Mouse (Mus musculus): ENCODE data around the gene Cadps.

Cadps gene

GRCm38 (mm10) chr14:12391167-12391566, 431.7 kb downstream of the Cadps start:
- DNase-seq (ENCODE audit: low spot score in 2 of 2) = no peak

GRCm38 (mm10) chr14:12388806-12389436, 434.0 kb downstream of the Cadps start:
- DNase-seq (ENCODE audit: low spot score in 2 of 2) = no peak

GRCm38 (mm10) chr14:12388192-12388795, 434.6 kb downstream of the Cadps start:
- DNase-seq (ENCODE audit: low spot score in 2 of 2) = no peak

- no peak for DNase-seq (ENCODE audit: low spot score in 2 of 2)
These were observed 435.7 kb downstream of the Cadps start for GRCm38 (mm10) chr14:12387176-12387575.

- no peak for DNase-seq (ENCODE audit: low spot score in 2 of 2)
These were observed 445.0 kb downstream of the Cadps start for GRCm38 (mm10) chr14:12377883-12378282.

GRCm38 (mm10) chr14:12377289-12377688, 445.6 kb downstream of the Cadps start:
- DNase-seq (ENCODE audit: low spot score in 2 of 2) = no peak

- no peak for DNase-seq (ENCODE audit: low spot score in 2 of 2)
These were observed 447.4 kb downstream of the Cadps start for GRCm38 (mm10) chr14:12375451-12375850.

- DNase-seq (ENCODE audit: low spot score in 2 of 2) = no peak
These were observed 472.5 kb downstream of the Cadps start for GRCm38 (mm10) chr14:12350271-12350916.

- no peak for DNase-seq (ENCODE audit: low spot score in 2 of 2)
These were observed 473.4 kb downstream of the Cadps start for GRCm38 (mm10) chr14:12349334-12350090.

GRCm38 (mm10) chr14:12348089-12348488, 474.8 kb downstream of the Cadps start, which contains the start of gene Fezf2:
Gene Fezf2 (minus strand): TSS chr14:12348189.
- DNase-seq (ENCODE audit: low spot score in 2 of 2) = no peak

- no peak for DNase-seq (ENCODE audit: low spot score in 2 of 2)
These were observed 475.8 kb downstream of the Cadps start for GRCm38 (mm10) chr14:12346865-12347600.

- DNase-seq (ENCODE audit: low spot score in 2 of 2) = no peak
These were observed 476.6 kb downstream of the Cadps start for GRCm38 (mm10) chr14:12346011-12346864.

- no peak for DNase-seq (ENCODE audit: low spot score in 2 of 2)
These were observed 477.5 kb downstream of the Cadps start for GRCm38 (mm10) chr14:12345241-12345921.

GRCm38 (mm10) chr14:12344746-12345240, 478.1 kb downstream of the Cadps start:
- no peak for DNase-seq (ENCODE audit: low spot score in 2 of 2)

GRCm38 (mm10) chr14:12344061-12344745, 478.7 kb downstream of the Cadps start:
- no peak for DNase-seq (ENCODE audit: low spot score in 2 of 2)

GRCm38 (mm10) chr14:12343451-12343941, 479.4 kb downstream of the Cadps start:
- no peak for DNase-seq (ENCODE audit: low spot score in 2 of 2)

GRCm38 (mm10) chr14:12342458-12343131, 480.3 kb downstream of the Cadps start:
- no peak for DNase-seq (ENCODE audit: low spot score in 2 of 2)

GRCm38 (mm10) chr14:12341789-12342457, 481.0 kb downstream of the Cadps start:
- DNase-seq (ENCODE audit: low spot score in 2 of 2) = no peak

Data from left cerebral cortex, adult 9 months (tissue).